Mouse (Mus musculus): ENCODE measurements around the gene Fam83g. TPM values are rescaled to one million over a fixed set of nuclear protein-coding genes. Genes with fewer than 3 reads are reported as not detected.

Gene Fam83g
- total RNA-seq, 2 experiments from 2014 or later = not detected

- ATAC-seq (replicated peaks; ENCODE audit: low FRiP score, low TSS enrichment, poor library complexity, severe bottlenecking) = no peak
These were observed 33.2 kb upstream of the Fam83g start for GRCm38 (mm10) chr11:61650470-61651265.

- ATAC-seq (replicated peaks; ENCODE audit: low FRiP score, low TSS enrichment, poor library complexity, severe bottlenecking) = no peak
These were observed 31.7 kb upstream of the Fam83g start for GRCm38 (mm10) chr11:61652216-61652615.

DNA sequence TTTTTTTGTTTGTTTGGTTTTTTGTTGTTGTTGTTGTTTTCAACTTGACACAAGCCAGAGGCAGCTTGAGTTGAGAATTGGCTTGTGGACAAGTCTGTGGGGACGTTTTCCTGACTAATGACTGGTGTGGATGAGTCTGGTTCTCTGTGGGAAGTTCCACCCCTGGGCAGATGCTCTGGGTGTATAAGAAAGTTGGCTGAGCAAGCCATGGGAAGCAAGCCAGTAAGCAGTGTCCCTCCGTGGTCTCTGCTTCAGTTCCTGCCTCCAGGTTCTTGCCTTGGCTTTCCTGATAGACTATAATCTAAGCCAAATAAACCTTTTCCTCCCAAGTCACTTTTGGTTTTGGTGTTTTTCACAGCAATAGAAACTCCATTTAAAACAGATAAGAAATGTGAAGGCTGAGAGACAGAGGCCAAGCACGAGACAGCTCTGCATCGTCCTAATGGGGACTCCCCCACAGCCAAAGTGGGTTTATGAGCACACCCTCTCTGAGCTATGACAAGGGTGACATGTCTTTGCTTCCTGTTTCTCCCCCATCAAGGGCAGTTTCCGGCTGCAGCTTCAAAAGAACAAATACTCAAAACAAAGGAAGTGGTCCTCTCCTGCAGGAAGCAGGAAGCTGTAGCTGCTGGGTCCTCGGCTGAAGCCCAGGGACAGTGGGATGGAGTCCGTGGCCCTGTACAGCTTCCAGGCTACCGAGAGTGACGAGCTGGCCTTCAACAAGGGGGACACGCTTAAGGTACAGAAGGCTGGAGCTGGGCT lies 31.0 kb upstream of the Fam83g start, which contains the start of gene Grap:
TSS of gene Grap (plus strand) at position 580 of the 762 bp plus-strand sequence.
- no peak for ATAC-seq (replicated peaks; ENCODE audit: low FRiP score, low TSS enrichment, poor library complexity, severe bottlenecking)

- no peak for ATAC-seq (replicated peaks; ENCODE audit: low FRiP score, low TSS enrichment, poor library complexity, severe bottlenecking)
These were observed 30.3 kb upstream of the Fam83g start for GRCm38 (mm10) chr11:61653568-61653967.

DNA sequence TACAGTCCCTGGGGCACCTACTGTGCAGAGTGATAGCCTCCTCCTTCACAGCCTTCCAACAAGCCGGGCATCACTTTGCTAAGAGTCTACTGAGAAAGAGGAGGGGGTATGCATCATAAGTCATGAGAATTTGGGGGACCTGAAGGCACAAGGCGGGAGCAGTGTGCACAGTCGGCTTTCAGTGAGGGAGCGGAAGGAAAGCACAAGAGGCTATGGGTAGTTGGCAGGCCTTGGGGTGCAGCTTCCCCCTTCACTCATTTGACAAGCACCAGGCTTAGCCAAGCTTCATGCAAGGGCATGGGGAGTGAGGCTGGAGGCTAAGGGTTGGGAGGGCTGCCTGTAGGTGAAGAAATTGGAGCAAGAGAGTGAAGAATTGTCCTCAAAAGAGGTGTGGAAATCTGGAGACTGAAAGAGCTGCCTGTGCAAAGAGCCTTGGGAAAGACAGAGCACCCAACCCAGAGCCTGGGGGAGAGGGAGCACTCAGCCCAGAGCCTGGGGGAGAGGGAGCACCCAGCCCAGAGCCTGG lies 29.0 kb upstream of the Fam83g start:
- ATAC-seq (replicated peaks; ENCODE audit: low FRiP score, low TSS enrichment, poor library complexity, severe bottlenecking) = no peak

DNA sequence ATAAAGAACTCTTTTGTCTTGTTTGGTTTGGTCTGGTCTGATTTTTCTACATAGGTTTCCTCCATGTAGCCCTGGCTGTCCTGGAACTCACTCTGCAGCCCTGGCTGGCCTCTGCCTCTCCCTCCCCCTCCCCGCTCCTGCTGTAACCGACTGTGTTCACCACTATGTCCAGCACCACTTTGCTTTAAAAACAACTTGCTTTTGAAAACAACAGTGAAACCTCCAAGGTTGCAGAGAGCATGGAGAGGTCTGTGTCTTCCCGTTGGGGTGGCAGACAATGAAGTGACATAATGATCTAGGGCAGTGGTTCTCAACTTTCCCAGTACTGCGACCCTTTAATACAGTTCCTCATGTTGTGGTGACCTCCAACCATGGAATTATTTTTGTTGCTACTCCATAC lies 28.2 kb upstream of the Fam83g start:
- ATAC-seq (replicated peaks; ENCODE audit: low FRiP score, low TSS enrichment, poor library complexity, severe bottlenecking) = no peak

DNA sequence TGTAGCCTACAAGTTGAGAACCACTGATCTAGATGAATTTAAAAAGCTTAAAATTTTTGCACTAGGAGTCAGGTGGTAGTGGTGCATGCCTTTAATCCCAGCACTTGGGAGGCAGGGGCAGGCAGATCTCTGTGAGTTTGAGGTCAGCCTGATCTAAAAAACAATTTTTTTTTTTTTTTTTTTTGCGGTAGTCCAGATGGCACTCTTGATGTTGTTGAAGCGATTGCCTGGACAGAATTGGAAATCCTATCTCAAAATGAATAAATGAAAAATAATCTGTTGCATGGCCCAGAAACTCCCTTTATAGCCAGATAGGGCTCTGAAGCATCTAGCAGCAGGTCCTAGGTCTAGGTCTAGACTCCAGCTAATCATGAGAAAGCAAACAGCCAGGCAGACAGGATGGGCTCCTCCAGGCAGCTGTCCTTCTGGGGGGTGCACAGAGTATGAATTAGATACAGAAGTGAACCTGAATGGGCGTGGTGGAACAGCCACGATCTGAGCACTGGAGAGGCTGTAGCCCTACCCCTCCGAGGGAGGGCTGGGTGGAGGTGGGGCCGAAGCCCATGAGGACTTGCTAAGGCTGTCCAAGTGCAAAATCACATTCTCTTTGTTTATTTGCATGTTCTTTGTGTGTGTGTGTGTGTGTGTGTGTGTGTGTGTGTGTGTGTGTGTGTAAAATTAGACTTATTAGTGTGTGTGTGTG lies 27.6 kb upstream of the Fam83g start:
- ATAC-seq (replicated peaks; ENCODE audit: low FRiP score, low TSS enrichment, poor library complexity, severe bottlenecking) = no peak

- ATAC-seq (replicated peaks; ENCODE audit: low FRiP score, low TSS enrichment, poor library complexity, severe bottlenecking) = no peak
These were observed 26.5 kb upstream of the Fam83g start for GRCm38 (mm10) chr11:61657432-61657831.

- no peak for ATAC-seq (replicated peaks; ENCODE audit: low FRiP score, low TSS enrichment, poor library complexity, severe bottlenecking)
These were observed 25.4 kb upstream of the Fam83g start for GRCm38 (mm10) chr11:61658360-61658922.

GRCm38 (mm10) chr11:61659011-61659858 lies 24.7 kb upstream of the Fam83g start:
- no peak for ATAC-seq (replicated peaks; ENCODE audit: low FRiP score, low TSS enrichment, poor library complexity, severe bottlenecking)

DNA sequence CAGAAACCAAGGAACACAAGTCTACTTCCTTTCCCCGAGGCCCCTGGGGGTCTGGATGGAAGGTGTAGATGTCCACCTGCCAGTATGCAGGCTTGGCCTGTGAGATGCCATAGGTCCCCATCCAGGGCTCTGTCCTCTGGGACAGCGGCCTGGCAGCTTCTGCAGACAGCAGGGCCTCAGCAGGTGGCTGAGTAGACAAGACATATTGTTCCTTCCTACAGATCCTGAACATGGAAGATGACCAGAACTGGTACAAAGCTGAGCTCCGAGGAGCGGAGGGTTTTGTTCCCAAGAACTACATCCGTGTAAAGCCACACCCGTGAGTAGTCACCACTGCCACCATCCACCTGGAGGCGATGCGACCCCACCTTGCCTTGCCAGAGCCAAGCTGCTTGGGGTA lies 23.9 kb upstream of the Fam83g start:
- ATAC-seq (replicated peaks; ENCODE audit: low FRiP score, low TSS enrichment, poor library complexity, severe bottlenecking) = no peak

DNA sequence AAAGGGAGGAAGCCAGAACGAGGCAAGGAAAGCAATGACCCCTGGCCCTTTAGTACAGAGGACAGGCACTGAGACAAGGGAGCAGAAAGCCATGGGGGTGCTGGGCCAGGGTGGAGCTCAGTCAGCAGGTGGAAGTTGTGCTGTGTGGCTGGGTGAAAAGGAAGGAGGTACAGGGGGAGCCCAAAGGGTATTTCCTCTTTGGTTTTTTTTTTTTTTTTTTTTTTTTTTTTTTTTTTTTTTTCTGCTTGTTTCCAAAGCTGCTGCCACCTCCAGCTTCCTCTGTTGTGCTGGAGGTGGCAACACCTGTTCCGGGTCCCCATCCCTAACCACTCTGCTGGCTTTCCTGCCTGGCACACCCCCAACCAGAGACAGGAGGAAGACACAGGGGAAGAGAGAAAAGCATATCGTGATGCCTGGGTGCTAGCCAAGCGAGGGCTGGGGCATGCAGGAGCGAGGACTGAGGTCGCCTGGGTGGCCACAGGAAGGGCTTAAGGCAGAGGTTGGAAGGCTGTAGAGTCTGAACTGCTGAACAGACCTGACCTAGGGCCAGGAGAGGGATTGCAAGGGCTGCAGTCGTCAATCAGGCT lies 23.0 kb upstream of the Fam83g start:
- no peak for ATAC-seq (replicated peaks; ENCODE audit: low FRiP score, low TSS enrichment, poor library complexity, severe bottlenecking)

- ATAC-seq (replicated peaks; ENCODE audit: low FRiP score, low TSS enrichment, poor library complexity, severe bottlenecking) = no peak
These were observed 21.7 kb upstream of the Fam83g start for GRCm38 (mm10) chr11:61662189-61662588.

- no peak for ATAC-seq (replicated peaks; ENCODE audit: low FRiP score, low TSS enrichment, poor library complexity, severe bottlenecking)
These were observed 18.5 kb upstream of the Fam83g start for GRCm38 (mm10) chr11:61665401-61665800.

GRCm38 (mm10) chr11:61665991-61666799 lies 17.7 kb upstream of the Fam83g start:
- peak; percentile 71 for ATAC-seq (replicated peaks; ENCODE audit: low FRiP score, low TSS enrichment, poor library complexity, severe bottlenecking)

- no peak for ATAC-seq (replicated peaks; ENCODE audit: low FRiP score, low TSS enrichment, poor library complexity, severe bottlenecking)
These were observed 16.6 kb upstream of the Fam83g start for GRCm38 (mm10) chr11:61667248-61667647.

GRCm38 (mm10) chr11:61667782-61668181 lies 16.1 kb upstream of the Fam83g start:
- no peak for ATAC-seq (replicated peaks; ENCODE audit: low FRiP score, low TSS enrichment, poor library complexity, severe bottlenecking)

Measured in megakaryocyte-erythroid progenitor cell, adult 5-6 weeks (primary cell).